21 mouse cellular contexts compared by ENCODE assay signal in the genomic region with DNA sequence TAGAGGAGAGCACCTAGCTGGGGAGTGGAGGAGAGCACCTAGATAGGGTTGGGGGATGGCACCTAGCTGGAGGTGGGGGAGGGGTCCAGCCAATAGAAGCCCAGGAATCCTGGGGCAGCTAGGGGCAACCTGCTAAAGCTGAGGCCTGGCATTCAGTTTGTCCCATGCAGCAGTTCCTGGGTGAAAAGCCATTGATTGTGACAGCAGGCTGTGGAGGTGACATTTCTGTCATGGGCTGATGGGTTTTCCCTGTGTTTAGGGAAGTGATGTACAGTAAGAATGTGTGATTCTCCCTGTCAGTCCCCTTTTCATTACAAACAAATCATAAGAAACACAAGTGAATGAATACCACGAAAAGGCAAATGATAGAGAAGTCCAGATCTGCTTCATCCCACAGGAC. TPM values are rescaled to one million over a fixed set of nuclear protein-coding genes. Genes with fewer than 3 reads are reported as not detected.
DNase-seq lines count a peak whose midpoint lies in the region; ATAC-seq and TF ChIP-seq lines count a peak whose summit lies in the region.
"Had no signal": no experiment of that assay in that cellular context is flagged by ENCODE, and none has a peak within 500 bp of the region (broad histone marks: within the 10 kb centered on the region; RNA-seq: fewer than 3 reads in every experiment).

No protein-coding gene starts in this region.

- no peaks in the 10 kb centered on the region for H3K27me3 ChIP-seq in heart, embryonic 10.5 days (ENCODE audit: insufficient read depth, poor library complexity, severe bottlenecking)
- no peaks in the 10 kb centered on the region for H3K27me3 ChIP-seq in heart, embryonic 12.5 days (replicated peaks)
- no peaks in the 10 kb centered on the region for H3K27me3 ChIP-seq in lung, postnatal 0 days (replicated peaks; ENCODE audit: insufficient read depth, low read length)
- H3K27me3 ChIP-seq: embryonic facial prominence, embryonic 13.5 days; forebrain, embryonic 12.5 days; forebrain, embryonic 15.5 days; hindbrain, embryonic 12.5 days; hindbrain, embryonic 15.5 days had no signal

- no peak for TF ChIP-seq POLR2A in lung, adult 2 months (IDR thresholded peaks at IDR 0.05; ENCODE audit: borderline replicate concordance, extremely low read depth, low read depth, low read length)

- no peak for TF ChIP-seq CTCF in lung, postnatal 0 days (IDR thresholded peaks at IDR 0.05)
- no peak for TF ChIP-seq CTCF in lung, adult 2 months (IDR thresholded peaks at IDR 0.05; ENCODE audit: insufficient read depth, low read length)

- H3K9me3 ChIP-seq in heart, embryonic 10.5 days = no peaks in the 10 kb centered on the region
- H3K9me3 ChIP-seq in heart, embryonic 12.5 days (replicated peaks) = no peaks in the 10 kb centered on the region
- H3K9me3 ChIP-seq in lung, postnatal 0 days (ENCODE audit: low read length) = no peaks in the 10 kb centered on the region
- H3K9me3 ChIP-seq: embryonic facial prominence, embryonic 10.5 days; embryonic facial prominence, embryonic 13.5 days; forebrain, embryonic 12.5 days; forebrain, embryonic 15.5 days; hindbrain, embryonic 12.5 days; hindbrain, embryonic 15.5 days had no signal

- no peak overlapping the region for H3K9ac ChIP-seq in heart, embryonic 12.5 days
- no peak overlapping the region for H3K9ac ChIP-seq in lung, postnatal 0 days (replicated peaks; ENCODE audit: low read depth)
- H3K9ac ChIP-seq: embryonic facial prominence, embryonic 13.5 days; forebrain, embryonic 12.5 days; forebrain, embryonic 15.5 days; hindbrain, embryonic 12.5 days; hindbrain, embryonic 15.5 days had no signal

- H3K4me1 ChIP-seq in heart, embryonic 10.5 days = peaks cover 54% of the 10 kb centered on the region
- peaks cover 38% of the 10 kb centered on the region for H3K4me1 ChIP-seq in heart, embryonic 12.5 days (replicated peaks)
- peaks cover 25% of the 10 kb centered on the region for H3K4me1 ChIP-seq in lung, postnatal 0 days (ENCODE audit: insufficient read depth, low read depth, low read length)
- H3K4me1 ChIP-seq in lung, adult 2 months (ENCODE audit: control insufficient read depth, insufficient read depth, low read length) = peaks cover 44% of the 10 kb centered on the region
- H3K4me1 ChIP-seq: hindbrain, embryonic 15.5 days had no signal

- no peak for TF ChIP-seq EP300 in lung, postnatal 0 days (IDR thresholded peaks at IDR 0.05)

- no peak for ATAC-seq in heart, embryonic 12.5 days (ENCODE audit: insufficient number of reproducible peaks, low FRiP score)
- ATAC-seq in lung, postnatal 0 days = no peak
- ATAC-seq in granulocyte monocyte progenitor cell, adult 5-6 weeks (replicated peaks; ENCODE audit: poor library complexity, severe bottlenecking) = peak; percentile 23
- ATAC-seq: CD4-positive, CD25-positive, alpha-beta regulatory T cell, adult 4 months; forebrain, embryonic 15.5 days had no signal

- 0 out of 2 replicates have a peak overlapping the region, but pooled peaks have one; percentile 32 for H3K27ac ChIP-seq in heart, embryonic 10.5 days
- H3K27ac ChIP-seq in heart, embryonic 12.5 days (ENCODE audit: poor library complexity, severe bottlenecking) = no peak overlapping the region
- H3K27ac ChIP-seq in lung, postnatal 0 days (ENCODE audit: low read length) = peak overlapping the region; percentile 51; the same call in 1 of the 2 replicates
- H3K27ac ChIP-seq: embryonic facial prominence, embryonic 10.5 days; embryonic facial prominence, embryonic 13.5 days; forebrain, embryonic 12.5 days; forebrain, embryonic 15.5 days; hindbrain, embryonic 12.5 days; hindbrain, embryonic 15.5 days had no signal

- no peak for DNase-seq in heart, embryonic 10.5 days (ENCODE audit: low spot score)
- peak; percentile 29 for DNase-seq in lung, postnatal 0 days (ENCODE audit: low spot score)
- DNase-seq in lung, adult 2 months = no peak
- DNase-seq in retina, embryonic 14.5 days (ENCODE audit: low spot score) = no peak
- DNase-seq: adrenal gland, adult 2 months; adrenal gland, postnatal 14 days; cerebellum, adult 11-12 months; cerebellum, adult 8-10 months; cerebellum, postnatal 36 days; embryo, embryonic 11 days; gastrocnemius, postnatal 25 days had no signal

- 79% methylated on average over 1 of the region's 1 CpGs for WGBS in heart, embryonic 10.5 days
- WGBS in heart, embryonic 12.5 days = 83% methylated on average over 1 of the region's 1 CpGs
- WGBS in lung, postnatal 0 days = 67% methylated on average over 1 of the region's 1 CpGs
- 66% methylated on average over 1 of the region's 1 CpGs for WGBS in lung, adult 2 months

- no peaks in the 10 kb centered on the region; the same call in 1 of the 2 replicates for H3K36me3 ChIP-seq in heart, embryonic 10.5 days
- 0 out of 2 replicates have a peak, but pooled peaks cover 5% of the 10 kb centered on the region for H3K36me3 ChIP-seq in heart, embryonic 12.5 days
- H3K36me3 ChIP-seq in lung, postnatal 0 days (ENCODE audit: insufficient read depth, low read length) = no peaks in the 10 kb centered on the region
- H3K36me3 ChIP-seq: embryonic facial prominence, embryonic 10.5 days; embryonic facial prominence, embryonic 13.5 days; forebrain, embryonic 12.5 days; forebrain, embryonic 15.5 days; hindbrain, embryonic 12.5 days; hindbrain, embryonic 15.5 days had no signal

- no peak overlapping the region for H3K4me3 ChIP-seq in heart, embryonic 10.5 days
- H3K4me3 ChIP-seq in heart, embryonic 12.5 days = no peak overlapping the region
- no peak overlapping the region for H3K4me3 ChIP-seq in lung, postnatal 0 days (ENCODE audit: low read depth, low read length)
- H3K4me3 ChIP-seq in lung, adult 2 months (replicated peaks; ENCODE audit: extremely low read depth, low read depth, low read length) = no peak overlapping the region
- H3K4me3 ChIP-seq: embryonic facial prominence, embryonic 10.5 days; embryonic facial prominence, embryonic 13.5 days; erythroblast, embryonic 14.5 days; forebrain, embryonic 12.5 days; forebrain, embryonic 15.5 days; hindbrain, embryonic 12.5 days; hindbrain, embryonic 15.5 days had no signal

- H3K4me2 ChIP-seq in heart, embryonic 12.5 days = no peak overlapping the region
- no peak overlapping the region for H3K4me2 ChIP-seq in lung, postnatal 0 days (replicated peaks; ENCODE audit: low read depth, low read length)
- H3K4me2 ChIP-seq: embryonic facial prominence, embryonic 13.5 days; forebrain, embryonic 12.5 days; forebrain, embryonic 15.5 days; hindbrain, embryonic 12.5 days; hindbrain, embryonic 15.5 days had no signal

RNA-seq across cellular contexts. Expression of a gene that starts 13.5 kb away (rescaled TPM):
- polyA plus RNA-seq in heart, embryonic 10.5 days (2016; fragmentation: Nextera tagmentation; extraction: Ambion mirVana) = 8.9 and 9.0 TPM in 2 replicates
- polyA plus RNA-seq in heart, embryonic 12.5 days (2016; fragmentation: Nextera tagmentation; extraction: Ambion mirVana) = 9.9 and 10.3 TPM in 2 replicates
- polyA plus RNA-seq in lung, postnatal 0 days (2015; fragmentation: Nextera tagmentation; extraction: Ambion mirVana) = 17.7 and 19.3 TPM in 2 replicates
- 40.9 and 41.5 TPM in 2 replicates for polyA plus RNA-seq in lung, adult 2 months (2012; rRNA removed)
- 263 and 340 TPM in 2 replicates for total RNA-seq in granulocyte monocyte progenitor cell, adult 5-6 weeks (2014; fragmentation: Nextera tagmentation)
- 64.3 and 71.5 TPM in 2 replicates for total RNA-seq in granulocyte monocyte progenitor cell, adult 5-6 weeks (2017)
